Mouse (Mus musculus) intestine, embryonic 14.5 days (tissue): ENCODE data around the gene Pard3b. TPM values are rescaled to one million over a fixed set of nuclear protein-coding genes. Genes with fewer than 3 reads are reported as not detected.

ENCODE experiments used
- ATAC-seq: fragments of 200-750 bp; cut with Nextera tagmentation; replicated peaks from 2 replicates; pipeline ENCODE4 v1.8.0; 2017; ENCODE audit warnings: low read depth, moderate number of reproducible peaks, moderate TSS enrichment, moderate library complexity; ENCODE audit not compliant: low FRiP score, low TSS enrichment
- DNase-seq: peaks from one replicate; pipeline ENCODE4 v3.0.0-alpha.2; 2018; ENCODE audit warnings: low spot score
- H3K27ac ChIP-seq: fragments of 300-500 bp; sonication (generic); 2 replicates; pipeline ENCODE4 v1.5.1; 2014; ENCODE audit warnings: low read depth, mild to moderate bottlenecking, control low read depth
- H3K27me3 ChIP-seq: fragments of 300-500 bp; sonication (generic); replicated peaks from 2 replicates; pipeline ENCODE4 v1.6.1; 2014; ENCODE audit warnings: low read length, control low read depth; ENCODE audit not compliant: control insufficient read depth, insufficient read depth
- H3K36me3 ChIP-seq: fragments of 300-500 bp; sonication (generic); 2 replicates; pipeline ENCODE4 v1.6.1; 2014; ENCODE audit warnings: low read length, control low read depth; ENCODE audit not compliant: control insufficient read depth, insufficient read depth
- H3K4me1 ChIP-seq: fragments of 300-500 bp; sonication (generic); replicated peaks from 2 replicates; pipeline ENCODE4 v1.6.1; 2014; ENCODE audit warnings: low read length, control low read depth, mixed read lengths; ENCODE audit not compliant: control insufficient read depth, insufficient read depth
- H3K4me2 ChIP-seq: fragments of 300-500 bp; sonication (generic); 2 replicates; pipeline ENCODE4 v1.6.1; 2014; ENCODE audit warnings: low read length
- H3K4me3 ChIP-seq: fragments of 300-500 bp; sonication (generic); 2 replicates; pipeline ENCODE4 v1.5.1; 2014; ENCODE audit warnings: low read depth, low read length, control low read depth, mixed read lengths
- H3K9ac ChIP-seq: fragments of 300-500 bp; sonication (generic); 2 replicates; pipeline ENCODE4 v1.6.1; 2014; ENCODE audit warnings: mild to moderate bottlenecking, low read length
- H3K9me3 ChIP-seq: fragments of 300-500 bp; sonication (generic); 2 replicates; pipeline ENCODE4 v1.6.1; 2016; ENCODE audit warnings: low read length, control low read depth; ENCODE audit not compliant: control insufficient read depth
- WGBS: fragments of 180-500 bp; shearing (Covaris S2); extraction: QIAGEN DNeasy Blood & Tissue Kit; methylation state at CpG from one replicate; pipeline ENCODE4 v1.1.7; 2014; 5-methylcytosine and 5-hydroxymethylcytosine counted together
- polyA plus RNA-seq: library from polyadenylated mRNA; unstranded; fragments of >200 nt; fragmentation: Nextera tagmentation; extraction: Ambion mirVana; gene quantifications from 2 replicates; pipeline ENCODE4 v1.2.1, GENCODE M21; 2014

Pard3b gene
- polyA plus RNA-seq, 1 experiment from 2014 or later: 37.7 TPM

- Histone ChIP-seq H3K9me3 (no peaks in the 10 kb centered on the region), H3K9ac (no peak overlapping the region), H3K4me3 (no peak overlapping the region), H3K27me3 (no peaks in the 10 kb centered on the region), H3K36me3 (no peaks in the 10 kb centered on the region), H3K4me2 (no peak overlapping the region), H3K27ac (no peak overlapping the region), H3K4me1 (peaks cover 4% of the 10 kb centered on the region)
- 83% methylated on average over 7 of the region's 7 CpGs for WGBS
- no peak for ATAC-seq
- no peak for DNase-seq
Observed at GRCm38 (mm10) chr1:62053167-62053638, 414.6 kb downstream of the Pard3b start.

GRCm38 (mm10) chr1:62055280-62055679 is 416.7 kb downstream of the Pard3b start:
- no peak for ATAC-seq
- H3K4me1 ChIP-seq: no peaks in the 10 kb centered on the region
- DNase-seq: no peak
- no peaks in the 10 kb centered on the region for H3K9me3 ChIP-seq
- no peak overlapping the region for H3K4me3 ChIP-seq
- H3K27me3 ChIP-seq: no peaks in the 10 kb centered on the region
- 69% methylated on average over 6 of the region's 6 CpGs for WGBS
- no peak overlapping the region for H3K9ac ChIP-seq
- H3K36me3 ChIP-seq: no peaks in the 10 kb centered on the region
- H3K27ac ChIP-seq: no peak overlapping the region
- no peak overlapping the region for H3K4me2 ChIP-seq

GRCm38 (mm10) chr1:62070617-62071016 is 432.0 kb downstream of the Pard3b start:
- H3K9me3 ChIP-seq: peaks cover 8% of the 10 kb centered on the region; the same call in 1 of the 2 replicates
- H3K9ac ChIP-seq: no peak overlapping the region
- H3K27ac ChIP-seq: no peak overlapping the region
- no peaks in the 10 kb centered on the region; the same call in 1 of the 2 replicates for H3K36me3 ChIP-seq
- H3K4me1 ChIP-seq: 0 out of 2 replicates have a peak, but pooled peaks cover 4% of the 10 kb centered on the region
- no peak overlapping the region for H3K4me3 ChIP-seq
- no peak overlapping the region for H3K4me2 ChIP-seq
- no peaks in the 10 kb centered on the region for H3K27me3 ChIP-seq
- DNase-seq (no peak), ATAC-seq (no peak)
- WGBS: 81% methylated on average over 6 of the region's 6 CpGs

GRCm38 (mm10) chr1:62071139-62071538 is 432.5 kb downstream of the Pard3b start:
- Histone ChIP-seq H3K4me1 (0 out of 2 replicates have a peak, but pooled peaks cover 4% of the 10 kb centered on the region), H3K27ac (no peak overlapping the region), H3K27me3 (no peaks in the 10 kb centered on the region), H3K4me2 (no peak overlapping the region), H3K9me3 (peaks cover 8% of the 10 kb centered on the region; the same call in 1 of the 2 replicates), H3K4me3 (no peak overlapping the region), H3K36me3 (no peaks in the 10 kb centered on the region; the same call in 1 of the 2 replicates), H3K9ac (no peak overlapping the region)
- DNase-seq (no peak), ATAC-seq (no peak)
- WGBS: 39% methylated on average over 7 of the region's 7 CpGs

- Histone ChIP-seq H3K4me1 (0 out of 2 replicates have a peak, but pooled peaks cover under 1% of the 10 kb centered on the region), H3K9me3 (no peaks in the 10 kb centered on the region), H3K4me2 (no peak overlapping the region), H3K27ac (no peak overlapping the region), H3K4me3 (no peak overlapping the region), H3K27me3 (no peaks in the 10 kb centered on the region), H3K9ac (no peak overlapping the region), H3K36me3 (no peaks in the 10 kb centered on the region)
- 88% methylated on average over 3 of the region's 3 CpGs for WGBS
- no peak for DNase-seq
- no peak for ATAC-seq
Observed at GRCm38 (mm10) chr1:62076171-62076570, 437.5 kb downstream of the Pard3b start.

GRCm38 (mm10) chr1:62081129-62081528 is 442.5 kb downstream of the Pard3b start:
- no peak for DNase-seq
- Histone ChIP-seq H3K9me3 (no peaks in the 10 kb centered on the region), H3K27me3 (no peaks in the 10 kb centered on the region), H3K36me3 (no peaks in the 10 kb centered on the region), H3K27ac (no peak overlapping the region), H3K4me1 (peaks cover 3% of the 10 kb centered on the region), H3K4me3 (no peak overlapping the region), H3K4me2 (no peak overlapping the region), H3K9ac (no peak overlapping the region)
- 81% methylated on average over 4 of the region's 4 CpGs for WGBS
- no peak for ATAC-seq

- no peak overlapping the region for H3K4me3 ChIP-seq
- DNase-seq (no peak), ATAC-seq (no peak)
- H3K9ac ChIP-seq: no peak overlapping the region
- H3K4me2 ChIP-seq: peak overlapping the region; percentile 20; the same call in 1 of the 2 replicates
- no peaks in the 10 kb centered on the region for H3K36me3 ChIP-seq
- no peak overlapping the region for H3K27ac ChIP-seq
- H3K27me3 ChIP-seq: no peaks in the 10 kb centered on the region
- no peaks in the 10 kb centered on the region for H3K9me3 ChIP-seq
- H3K4me1 ChIP-seq: peaks cover 8% of the 10 kb centered on the region
- WGBS: 7% methylated on average over 6 of the region's 6 CpGs
Observed at GRCm38 (mm10) chr1:62085995-62086394, 447.4 kb downstream of the Pard3b start.

- H3K36me3 ChIP-seq: no peaks in the 10 kb centered on the region
- ATAC-seq: no peak
- H3K4me3 ChIP-seq: no peak overlapping the region
- no peak overlapping the region for H3K27ac ChIP-seq
- peak; percentile 53 for DNase-seq
- 45% methylated on average over 10 of the region's 10 CpGs for WGBS
- no peaks in the 10 kb centered on the region for H3K9me3 ChIP-seq
- no peak overlapping the region for H3K4me2 ChIP-seq
- no peak overlapping the region for H3K9ac ChIP-seq
- H3K4me1 ChIP-seq: peaks cover 8% of the 10 kb centered on the region
- H3K27me3 ChIP-seq: no peaks in the 10 kb centered on the region
Observed at GRCm38 (mm10) chr1:62087464-62087863, 448.8 kb downstream of the Pard3b start.

GRCm38 (mm10) chr1:62094885-62095284 is 456.3 kb downstream of the Pard3b start:
- Histone ChIP-seq H3K9ac (no peak overlapping the region), H3K4me2 (no peak overlapping the region), H3K4me1 (no peaks in the 10 kb centered on the region), H3K9me3 (no peaks in the 10 kb centered on the region), H3K4me3 (no peak overlapping the region), H3K27ac (no peak overlapping the region), H3K36me3 (no peaks in the 10 kb centered on the region), H3K27me3 (no peaks in the 10 kb centered on the region)
- no peak for ATAC-seq
- no peak for DNase-seq
- WGBS: 45% methylated on average over 7 of the region's 7 CpGs
